Mouse (Mus musculus) thymus, postnatal 10 days (tissue): ENCODE measurements around the gene Cltb.

Experiments used
- DNase-seq, 2 experiments: peaks; one replicate each; pipeline ENCODE4 v3.0.0; 2021; ENCODE audit warnings: low spot score in 2 of 2

The Cltb gene

DNA sequence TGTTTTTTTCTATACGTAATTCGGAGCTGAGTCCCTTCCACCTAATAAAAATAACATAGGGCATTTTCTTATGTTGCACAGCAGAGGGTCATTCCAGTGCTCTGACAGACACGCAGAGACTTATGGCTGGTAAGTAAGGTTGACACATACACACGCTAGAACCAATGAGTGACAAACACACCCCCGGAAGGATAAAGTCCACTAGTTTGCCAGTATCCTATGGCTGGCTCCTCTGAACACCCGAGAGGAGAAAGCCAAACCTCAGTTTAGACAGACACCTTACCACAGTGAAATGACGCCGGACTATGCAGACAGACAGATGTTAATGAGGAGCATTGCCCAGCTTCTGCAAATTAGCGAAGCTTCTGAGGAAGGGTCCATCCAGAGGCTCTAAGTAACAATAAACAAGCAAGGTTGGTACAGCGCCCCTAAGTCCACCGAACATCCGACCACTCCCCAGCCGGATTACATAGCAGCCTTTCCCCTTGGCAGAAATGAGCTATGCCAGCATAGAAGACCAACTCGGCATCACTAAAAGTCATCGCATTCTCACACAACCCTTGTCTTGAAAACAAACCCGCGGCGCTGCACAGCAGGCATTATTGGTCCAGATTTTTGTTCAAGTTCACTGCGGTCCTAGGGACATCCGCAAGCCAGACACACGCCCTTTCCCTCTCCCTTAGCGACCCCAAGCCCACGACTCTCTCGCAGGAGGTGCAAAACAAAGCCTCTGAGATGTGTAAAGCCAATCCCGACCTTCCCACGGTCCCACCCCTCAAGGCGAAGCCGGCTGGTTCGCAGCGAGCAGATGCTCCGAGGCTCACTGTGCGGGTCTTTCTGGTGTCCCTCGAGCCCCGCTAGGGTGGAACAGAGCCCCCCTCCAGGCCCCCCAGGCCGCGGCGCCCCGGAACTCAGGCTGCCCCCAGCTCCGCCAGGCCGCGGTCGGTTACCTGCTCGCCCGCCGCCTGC is 46.6 kb downstream of the Cltb start:
- DNase-seq = no peak

DNA sequence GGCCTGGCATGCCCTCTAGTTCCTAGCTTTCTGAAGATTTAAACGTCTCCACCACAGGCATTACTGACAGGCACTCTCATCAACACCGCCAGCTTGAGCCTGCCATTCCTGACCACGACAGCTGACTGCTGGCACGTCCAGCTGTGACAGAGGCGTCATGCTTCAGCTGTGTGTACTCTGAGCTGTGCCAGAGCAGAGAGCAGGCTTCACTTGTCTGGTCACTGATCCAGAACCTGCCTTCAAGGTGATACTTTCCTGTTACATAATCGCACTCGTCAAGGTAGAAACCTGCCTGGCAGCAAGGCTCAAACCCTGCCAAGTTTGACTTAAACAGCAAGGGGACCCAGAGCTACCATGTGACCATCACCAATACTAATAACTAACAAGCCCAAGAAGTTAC is 48.6 kb downstream of the Cltb start:
- no peak for DNase-seq

DNA sequence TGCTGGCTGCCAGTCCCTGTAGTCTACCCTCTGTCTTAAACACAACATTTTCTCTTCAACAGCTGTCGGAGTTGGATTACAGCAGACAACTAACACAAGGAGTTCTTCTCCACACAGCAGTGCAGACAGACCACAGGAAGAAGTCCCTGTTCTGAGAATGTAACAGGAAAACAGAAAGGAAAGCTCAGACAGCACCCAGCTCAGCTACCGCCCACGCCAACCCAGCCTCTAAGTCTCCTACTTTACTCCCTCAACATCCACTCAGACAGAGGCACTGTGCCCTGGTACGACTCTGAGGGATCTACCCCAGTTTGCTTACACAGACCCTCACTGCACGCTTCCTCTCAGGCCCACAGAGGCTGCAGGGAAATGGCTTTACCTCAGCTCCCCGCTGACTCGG is 50.5 kb downstream of the Cltb start:
- DNase-seq = no peak

DNA sequence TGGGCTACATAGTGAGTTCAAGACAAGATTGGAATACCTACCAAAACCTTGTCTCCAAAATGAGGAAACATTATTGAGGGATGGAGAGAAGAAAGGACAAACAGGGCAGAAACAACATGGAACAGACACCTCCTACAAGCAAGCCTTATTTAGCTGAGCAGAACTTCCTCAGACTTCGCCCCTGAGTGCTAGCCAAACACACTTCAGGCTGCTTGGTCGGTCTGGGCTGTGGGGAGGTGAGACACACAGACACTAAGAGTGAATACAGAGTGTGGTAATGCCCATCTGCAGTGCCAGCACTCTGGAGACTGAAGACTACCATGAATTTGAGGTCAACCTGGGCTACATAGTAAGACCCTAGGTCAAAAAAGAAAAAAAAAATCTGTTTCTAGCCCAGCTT is 51.5 kb downstream of the Cltb start:
- no peak for DNase-seq

DNA sequence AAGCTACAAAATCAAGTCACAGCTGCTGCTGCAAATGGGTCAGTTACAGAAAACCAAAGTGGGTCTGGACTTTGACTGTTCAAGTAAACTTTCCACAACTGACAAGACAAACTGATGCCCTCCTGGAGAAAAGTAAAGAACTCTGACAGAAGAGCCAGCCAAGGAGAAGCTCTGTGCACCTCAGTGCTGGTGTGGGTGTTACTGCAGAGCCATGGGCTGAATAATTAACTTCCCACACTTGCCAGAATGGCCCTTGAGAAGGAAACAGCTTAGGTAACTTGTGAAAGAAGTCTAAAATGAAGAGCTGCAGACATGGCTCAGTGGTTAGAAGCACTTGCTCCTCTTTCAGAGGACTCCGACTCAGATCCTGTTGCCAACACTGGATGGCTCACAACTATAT is 53.5 kb downstream of the Cltb start:
- DNase-seq = no peak

DNA sequence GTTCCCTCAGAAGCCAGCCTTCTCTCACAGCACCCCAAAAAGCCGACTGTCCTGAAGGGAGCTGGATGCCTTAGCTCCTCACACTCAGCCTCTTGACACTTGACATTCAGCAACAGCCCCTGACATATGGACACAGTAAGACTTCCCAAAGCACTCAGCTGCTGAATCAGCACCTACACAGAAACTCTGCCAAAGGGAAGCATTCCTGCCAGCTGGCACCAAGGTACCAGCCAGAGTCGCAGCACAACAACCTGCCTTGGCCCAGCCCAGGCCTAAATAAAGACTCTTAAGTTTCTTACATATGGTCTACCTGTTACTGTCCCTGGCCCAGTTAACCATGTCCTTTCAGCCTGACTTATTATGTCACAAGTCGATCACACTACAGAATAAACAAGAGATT is 54.3 kb downstream of the Cltb start:
- no peak for DNase-seq

DNA sequence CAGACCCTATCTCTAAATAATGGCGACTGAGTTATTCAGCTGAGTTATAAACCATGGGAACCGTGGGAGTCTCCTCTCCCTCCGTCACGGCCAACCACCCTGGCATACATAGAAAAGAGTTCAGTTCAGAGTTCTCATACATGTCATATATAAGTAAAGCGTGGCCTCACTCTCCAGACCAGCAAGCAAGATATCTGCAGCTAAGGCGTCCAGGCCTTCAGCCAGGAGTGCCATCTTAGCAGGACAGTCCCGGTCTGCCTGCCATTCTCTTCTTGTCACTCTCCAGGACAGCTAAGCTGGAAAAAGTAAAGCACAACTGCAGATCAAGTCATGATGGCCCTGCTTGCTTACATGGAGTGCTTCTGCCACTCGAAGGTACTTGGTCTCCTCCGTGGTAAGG is 55.0 kb downstream of the Cltb start:
- no peak for DNase-seq

DNA sequence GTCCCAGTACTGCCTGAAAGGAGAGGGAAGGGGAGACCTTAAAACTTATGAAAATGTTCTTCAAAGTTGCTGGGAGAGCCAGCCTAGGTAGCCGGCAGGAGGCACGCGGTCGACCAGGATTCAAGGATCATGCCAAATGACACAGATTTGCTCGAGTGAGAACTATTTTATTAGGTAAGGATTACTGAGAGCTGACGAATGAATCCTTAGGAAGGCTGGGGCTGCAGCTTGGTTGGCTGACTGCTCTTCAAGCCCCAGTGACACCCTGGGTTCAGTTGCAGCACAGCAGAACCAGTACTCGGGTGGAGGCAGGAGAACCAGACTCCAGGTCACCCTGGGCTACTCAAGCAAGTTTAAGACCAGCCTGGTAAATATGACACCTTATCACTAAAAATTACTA is 63.1 kb downstream of the Cltb start:
- DNase-seq = no peak
